Mouse (Mus musculus) lung, adult 10 weeks (tissue): ENCODE results near the gene Flad1. TPM values are rescaled to one million over a fixed set of nuclear protein-coding genes. Genes with fewer than 3 reads are reported as not detected.

ENCODE experiments used
- polyA plus RNA-seq: library from polyadenylated mRNA; stranded (reverse); fragments of 350-450 nt; fragmentation: Illumina TruSeq; extraction: RNeasy Lipid Tissue Mini Kit (QIAGEN cat#74804); gene quantifications from one replicate; pipeline ENCODE4 v1.2.3, GENCODE M21; 2014; ENCODE audit warnings: low read depth, low replicate concordance; ENCODE audit not compliant: insufficient read depth

Flad1 gene
- polyA plus RNA-seq, result 9.7 TPM

GRCm38 (mm10) chr3:89411490-89412393, at the start of gene Flad1:
Flad1 (minus strand) TSS chr3:89411870.

DNA sequence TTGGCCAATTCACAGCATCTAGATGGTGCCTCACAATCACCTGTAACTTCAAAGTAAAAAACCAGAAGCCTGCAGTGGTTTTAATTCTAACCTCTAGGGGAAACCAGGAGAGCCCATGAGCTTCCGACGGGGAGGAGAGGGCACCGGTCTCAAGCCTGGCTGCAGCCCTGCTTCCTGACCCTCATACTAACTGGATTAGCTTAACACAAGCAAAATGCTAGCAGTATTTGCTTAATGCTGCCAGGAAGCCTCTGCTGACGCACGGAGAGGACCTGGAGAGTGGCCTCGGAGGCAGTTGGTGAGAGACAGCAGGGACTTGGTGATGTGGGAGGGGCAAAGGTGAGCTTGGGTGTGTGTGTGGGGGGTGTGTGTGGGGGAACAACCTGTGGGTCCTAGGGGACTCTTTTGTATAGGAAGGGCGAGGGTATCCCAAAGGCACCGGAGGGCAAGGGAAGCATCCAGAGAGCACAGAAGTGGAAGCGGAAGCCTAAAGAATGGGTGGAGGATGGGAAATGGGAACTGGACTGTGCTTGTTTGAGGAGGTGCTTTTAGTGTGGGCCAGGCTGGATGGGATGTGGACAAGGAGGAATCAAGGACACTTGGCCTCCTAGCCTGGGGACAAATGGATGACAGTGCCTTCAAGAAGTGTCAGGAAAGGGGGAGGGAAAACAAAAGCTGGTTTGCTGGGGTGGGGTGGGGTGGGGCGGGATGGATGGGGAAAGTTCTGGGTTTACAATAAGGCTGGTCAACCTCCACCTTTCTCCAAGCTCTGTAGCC, 42.9 kb upstream of the Flad1 start, which contains the start of gene Pmvk:
Pmvk (plus strand) TSS at position 141 of the 777 bp plus-strand sequence.

GRCm38 (mm10) chr3:89436176-89437113, 24.8 kb upstream of the Flad1 start, which contains the start of gene Pbxip1:
Pbxip1 (plus strand) TSS chr3:89436706.

GRCm38 (mm10) chr3:89430171-89431159, 18.8 kb upstream of the Flad1 start, which contains the start of gene Pygo2:
Pygo2 (plus strand) TSS chr3:89430214.

DNA sequence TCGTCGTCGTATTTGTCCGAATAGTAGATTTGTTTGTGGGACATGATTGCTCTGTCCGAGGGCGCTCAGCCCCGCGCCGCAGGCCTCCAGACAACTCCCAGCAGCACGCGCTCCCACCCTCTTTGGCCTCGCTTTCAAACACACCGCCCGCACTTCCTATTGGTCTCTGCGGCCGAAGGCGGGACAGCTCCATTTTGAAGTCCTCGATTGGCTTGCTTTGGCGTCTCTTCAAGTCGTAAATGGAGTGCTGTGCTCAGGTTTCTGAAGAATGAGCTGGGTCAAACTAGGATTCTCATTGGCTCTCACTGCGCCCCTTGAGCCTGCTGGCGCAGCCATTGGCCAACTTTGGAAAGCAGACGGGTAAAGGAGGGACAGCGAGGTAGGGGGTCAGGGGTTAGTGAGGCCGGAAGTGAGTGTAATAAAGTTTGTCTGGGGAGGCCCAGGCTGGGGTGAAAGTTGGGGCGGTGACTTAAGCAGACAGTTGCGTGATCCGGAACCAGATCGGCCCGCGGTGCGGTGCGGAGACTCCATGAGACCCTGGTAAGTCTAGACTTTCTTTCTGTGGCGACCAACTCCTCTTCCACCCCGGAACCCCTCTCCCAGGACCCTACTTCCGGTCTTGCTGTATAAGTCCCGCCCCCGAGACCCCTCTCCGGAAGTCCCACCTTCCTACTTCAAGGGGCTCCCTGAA, 6.6 kb upstream of the Flad1 start, which contains the start of the genes Cks1b and Shc1:
Cks1b (minus strand) TSS at position 214 of the 691 bp plus-strand sequence.
Shc1 (plus strand) TSS at position 274 of the 691 bp plus-strand sequence.

GRCm38 (mm10) chr3:89402693-89403092, 9.0 kb downstream of the Flad1 start, which contains the start of gene Lenep:
Lenep (minus strand) TSS chr3:89402793.

GRCm38 (mm10) chr3:89394006-89394893, 17.4 kb downstream of the Flad1 start, which contains the start of gene Zbtb7b:
Zbtb7b (minus strand) TSS chr3:89394776.

GRCm38 (mm10) chr3:89365153-89365485, 46.6 kb downstream of the Flad1 start, which contains the start of gene Dcst1:
Dcst1 (minus strand) TSS chr3:89365253.

DNA sequence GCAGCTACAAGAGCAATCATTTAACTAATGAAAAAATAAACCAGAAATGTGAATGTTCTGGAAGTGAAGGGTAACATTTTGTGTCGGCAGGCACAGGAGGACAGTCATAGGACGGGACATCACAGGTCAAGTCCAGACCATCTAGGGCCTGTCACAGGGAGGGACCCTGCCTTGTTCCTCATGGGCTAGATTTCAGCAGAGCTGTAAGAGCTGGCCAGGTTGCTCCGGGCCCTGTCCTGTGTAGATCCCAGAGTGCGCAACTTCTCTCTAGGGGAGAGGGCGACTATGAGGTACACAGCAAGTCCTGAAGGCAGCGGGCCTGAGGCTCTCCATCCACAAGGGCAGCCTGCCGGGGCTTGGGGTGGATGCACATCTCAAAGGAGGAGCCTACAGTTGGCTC, 50.0 kb downstream of the Flad1 start, which contains the start of gene Dcst2:
Dcst2 (plus strand) TSS at position 301 of the 400 bp plus-strand sequence.

Other genes starting within 250 kb of the Flad1 start
- gene Clk2, start 247.1 kb downstream of the Flad1 start, polyA plus RNA-seq, result 24.4 TPM
- gene Scamp3, start 234.4 kb downstream of the Flad1 start, polyA plus RNA-seq, result 50.9 TPM
- gene Fam189b, start 228.7 kb downstream of the Flad1 start, polyA plus RNA-seq, result 9.9 TPM
- gene Gba, start 208.9 kb downstream of the Flad1 start, polyA plus RNA-seq, result 35.5 TPM
- gene Thbs3, start 196.7 kb downstream of the Flad1 start, polyA plus RNA-seq, result 37.7 TPM
- gene Mtx1, start 184.8 kb downstream of the Flad1 start, polyA plus RNA-seq, result 75.1 TPM
- 195 TPM for gene Muc1, start 182.8 kb downstream of the Flad1 start, polyA plus RNA-seq
- gene Krtcap2, start 165.9 kb downstream of the Flad1 start, polyA plus RNA-seq, result 122 TPM
- 2.3 TPM for gene Trim46, start 165.6 kb downstream of the Flad1 start, polyA plus RNA-seq
- gene Dpm3, start 152.5 kb downstream of the Flad1 start, polyA plus RNA-seq, result 220 TPM
- 90.4 TPM for gene Slc50a1, start 141.3 kb downstream of the Flad1 start, polyA plus RNA-seq
- 102 TPM for gene Efna1, start 130.7 kb downstream of the Flad1 start, polyA plus RNA-seq
- gene Efna3, start 88.9 kb downstream of the Flad1 start, polyA plus RNA-seq, result 0.75 TPM
- gene Efna4, start 73.8 kb downstream of the Flad1 start, polyA plus RNA-seq, result 1.5 TPM
- gene Adam15, start 61.9 kb downstream of the Flad1 start, polyA plus RNA-seq, result 109 TPM
- 0.17 TPM for gene Dcst2, start 49.9 kb downstream of the Flad1 start, polyA plus RNA-seq
- gene Dcst1, start 46.6 kb downstream of the Flad1 start, polyA plus RNA-seq, result not detected
- gene Zbtb7b, start 17.1 kb downstream of the Flad1 start, polyA plus RNA-seq, result 20.1 TPM
- not detected for gene Lenep, start 9.1 kb downstream of the Flad1 start, polyA plus RNA-seq
- gene Cks1b, start 6.5 kb upstream of the Flad1 start, polyA plus RNA-seq, result 11.5 TPM
- gene Shc1, start 6.6 kb upstream of the Flad1 start, polyA plus RNA-seq, result 31.8 TPM
- 31.0 TPM for gene Pygo2, start 18.3 kb upstream of the Flad1 start, polyA plus RNA-seq
- 39.9 TPM for gene Pbxip1, start 24.8 kb upstream of the Flad1 start, polyA plus RNA-seq
- gene Pmvk, start 42.7 kb upstream of the Flad1 start, polyA plus RNA-seq, result 67.9 TPM
- 1.2 TPM for gene Kcnn3, start 108.3 kb upstream of the Flad1 start, polyA plus RNA-seq